Mouse (Mus musculus) kidney, embryonic 14.5 days (tissue): ENCODE measurements around the gene Sdk1. TPM values are rescaled to one million over a fixed set of nuclear protein-coding genes. Genes with fewer than 3 reads are reported as not detected.

Source experiments
- ATAC-seq: fragments of 200-750 bp; cut with Nextera tagmentation; 2 replicates; pipeline ENCODE4 v1.8.0; 2017; ENCODE audit warnings: moderate number of reproducible peaks, mild to moderate bottlenecking, moderate TSS enrichment, moderate library complexity; ENCODE audit not compliant: low FRiP score, low TSS enrichment
- H3K27ac ChIP-seq: fragments of 300-500 bp; sonication (generic); 2 replicates; pipeline ENCODE4 v1.5.1; 2014; ENCODE audit warnings: low read depth, mild to moderate bottlenecking, low read length, moderate library complexity, mixed read lengths
- H3K27me3 ChIP-seq: fragments of 300-500 bp; sonication (generic); 2 replicates; pipeline ENCODE4 v1.6.1; 2014; ENCODE audit warnings: mild to moderate bottlenecking, low read length; ENCODE audit not compliant: control insufficient read depth, insufficient read depth
- H3K36me3 ChIP-seq: fragments of 300-500 bp; sonication (generic); 2 replicates; pipeline ENCODE4 v1.6.1; 2014; ENCODE audit warnings: low read length, mixed read lengths; ENCODE audit not compliant: control insufficient read depth, insufficient read depth
- H3K4me1 ChIP-seq: fragments of 300-500 bp; sonication (generic); 2 replicates; pipeline ENCODE4 v1.6.1; 2014; ENCODE audit warnings: low read length, mixed read lengths; ENCODE audit not compliant: control insufficient read depth, insufficient read depth
- H3K4me2 ChIP-seq: fragments of 300-500 bp; sonication (generic); replicated peaks from 2 replicates; pipeline ENCODE4 v1.6.1; 2014; ENCODE audit warnings: low read depth, mild to moderate bottlenecking, low read length
- H3K4me3 ChIP-seq: fragments of 300-500 bp; sonication (generic); 2 replicates; pipeline ENCODE4 v1.5.1; 2014; ENCODE audit warnings: mild to moderate bottlenecking, low read length
- H3K9ac ChIP-seq: fragments of 300-500 bp; sonication (generic); 2 replicates; pipeline ENCODE4 v1.6.1; 2014; ENCODE audit warnings: low read depth, mild to moderate bottlenecking, low read length, moderate library complexity
- H3K9me3 ChIP-seq: fragments of 300-500 bp; sonication (generic); 2 replicates; pipeline ENCODE4 v1.6.1; 2016; ENCODE audit warnings: low read length; ENCODE audit not compliant: control insufficient read depth
- WGBS: fragments of 180-500 bp; shearing (Covaris S2); extraction: QIAGEN DNeasy Blood & Tissue Kit; methylation state at CpG from one replicate; pipeline ENCODE4 v1.1.7; 2014; 5-methylcytosine and 5-hydroxymethylcytosine counted together
- polyA plus RNA-seq: library from polyadenylated mRNA; unstranded; fragments of >200 nt; fragmentation: Nextera tagmentation; extraction: Ambion mirVana; gene quantifications from 2 replicates; pipeline ENCODE4 v1.2.1, GENCODE M21; 2014

The Sdk1 gene
- polyA plus RNA-seq, 1 experiment from 2014 or later: 2.6 TPM

DNA sequence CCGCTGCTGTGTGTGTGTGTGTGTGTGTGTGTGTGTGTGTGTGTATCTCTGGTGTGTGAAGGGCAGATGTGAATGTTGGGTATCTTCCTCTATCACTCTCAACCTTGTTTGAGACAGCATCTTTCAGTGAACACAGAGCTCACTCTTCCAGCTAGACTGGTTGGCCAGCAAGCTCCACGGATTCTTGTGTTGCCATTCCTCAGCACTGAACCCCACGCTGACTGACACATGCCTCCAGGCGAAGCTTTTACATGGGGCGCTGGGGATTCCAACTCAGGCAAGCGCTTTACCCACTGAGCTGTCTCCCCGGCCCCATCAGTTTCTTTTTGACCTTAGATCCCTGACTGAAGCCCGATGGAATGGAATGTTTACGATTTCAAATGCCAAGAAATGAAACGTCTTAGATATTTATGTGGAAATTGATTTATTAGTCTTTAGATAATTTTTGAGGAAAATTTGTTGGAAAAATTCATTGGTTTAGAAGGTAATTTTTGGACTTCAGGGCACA lies 582.6 kb downstream of the Sdk1 start:
- 64% methylated on average over 10 of the region's 10 CpGs for WGBS
- ATAC-seq: no peak
- Histone ChIP-seq H3K36me3 (no peaks in the 10 kb centered on the region), H3K4me1 (no peaks in the 10 kb centered on the region), H3K4me2 (no peak overlapping the region), H3K4me3 (no peak overlapping the region), H3K27me3 (no peaks in the 10 kb centered on the region), H3K27ac (no peak overlapping the region), H3K9ac (no peak overlapping the region), H3K9me3 (no peaks in the 10 kb centered on the region; the same call in 1 of the 2 replicates)

GRCm38 (mm10) chr5:141824739-141825379 lies 583.6 kb downstream of the Sdk1 start:
- Histone ChIP-seq H3K4me3 (no peak overlapping the region), H3K9ac (no peak overlapping the region), H3K36me3 (no peaks in the 10 kb centered on the region), H3K9me3 (no peaks in the 10 kb centered on the region; the same call in 1 of the 2 replicates), H3K27me3 (no peaks in the 10 kb centered on the region), H3K4me1 (no peaks in the 10 kb centered on the region), H3K4me2 (no peak overlapping the region), H3K27ac (no peak overlapping the region)
- 73% methylated on average over 16 of the region's 16 CpGs for WGBS
- ATAC-seq: no peak

DNA sequence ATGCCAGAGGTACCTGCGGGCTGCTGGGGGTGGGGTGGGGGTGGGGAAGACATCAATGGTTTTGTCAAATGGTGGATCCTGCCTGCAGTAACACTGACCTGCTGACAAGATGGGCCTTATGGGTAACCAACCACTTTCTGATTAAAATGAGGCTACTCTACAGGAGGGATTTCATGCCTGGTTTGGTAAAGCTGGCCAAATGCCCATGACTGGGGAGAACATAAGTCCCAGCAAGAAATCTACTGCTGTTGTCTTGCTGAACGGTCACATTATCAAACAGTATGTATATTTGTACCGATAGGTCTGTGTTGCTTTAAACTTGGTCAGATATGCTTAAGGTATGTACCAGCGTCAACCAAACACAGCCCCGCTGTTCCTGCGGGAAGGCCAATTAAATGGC lies 594.3 kb downstream of the Sdk1 start:
- no peaks in the 10 kb centered on the region for H3K27me3 ChIP-seq
- ATAC-seq: no peak
- no peaks in the 10 kb centered on the region for H3K9me3 ChIP-seq
- H3K4me3 ChIP-seq: no peak overlapping the region
- H3K9ac ChIP-seq: no peak overlapping the region
- no peak overlapping the region for H3K4me2 ChIP-seq
- no peaks in the 10 kb centered on the region for H3K36me3 ChIP-seq
- 38% methylated on average over 6 of the region's 6 CpGs for WGBS
- no peaks in the 10 kb centered on the region for H3K4me1 ChIP-seq
- H3K27ac ChIP-seq: no peak overlapping the region

DNA sequence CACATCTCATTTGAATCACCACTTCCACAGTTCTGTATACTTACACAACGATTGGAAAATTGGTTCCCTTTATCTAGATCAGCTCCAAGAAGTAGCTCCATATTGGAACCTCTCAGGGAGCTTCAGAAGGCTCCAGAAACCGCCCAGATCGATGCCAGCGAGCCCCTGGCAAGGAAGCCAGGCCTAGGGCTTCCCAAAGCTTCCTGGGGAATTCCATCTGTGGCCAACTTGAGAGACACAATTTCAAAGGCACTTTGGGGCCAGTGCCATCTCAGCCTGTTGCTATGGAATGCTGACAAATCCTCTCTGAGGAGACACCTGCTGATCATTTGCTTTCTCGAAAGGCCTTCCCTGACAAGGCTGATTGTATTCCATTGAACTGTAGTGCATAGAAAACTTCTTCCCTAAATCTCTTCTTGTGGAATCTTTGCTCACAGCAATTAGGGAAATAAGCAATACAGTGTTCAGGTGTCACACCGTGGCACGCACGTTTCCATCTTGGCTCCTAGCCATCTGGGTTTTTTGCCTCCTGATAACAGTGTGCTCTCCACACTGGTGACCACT lies 595.7 kb downstream of the Sdk1 start:
- H3K36me3 ChIP-seq: no peaks in the 10 kb centered on the region
- 62% methylated on average over 8 of the region's 8 CpGs for WGBS
- no peaks in the 10 kb centered on the region for H3K9me3 ChIP-seq
- H3K4me2 ChIP-seq: no peak overlapping the region
- H3K27ac ChIP-seq: no peak overlapping the region
- H3K4me1 ChIP-seq: no peaks in the 10 kb centered on the region
- H3K27me3 ChIP-seq: no peaks in the 10 kb centered on the region
- no peak overlapping the region for H3K4me3 ChIP-seq
- H3K9ac ChIP-seq: no peak overlapping the region
- no peak for ATAC-seq

- Histone ChIP-seq H3K4me3 (no peak overlapping the region), H3K9me3 (no peaks in the 10 kb centered on the region), H3K4me2 (no peak overlapping the region), H3K9ac (no peak overlapping the region), H3K27ac (no peak overlapping the region), H3K36me3 (no peaks in the 10 kb centered on the region), H3K4me1 (no peaks in the 10 kb centered on the region), H3K27me3 (no peaks in the 10 kb centered on the region)
- ATAC-seq: no peak
- 83% methylated on average over 4 of the region's 4 CpGs for WGBS
Measured at GRCm38 (mm10) chr5:141844701-141845100, 603.4 kb downstream of the Sdk1 start.

DNA sequence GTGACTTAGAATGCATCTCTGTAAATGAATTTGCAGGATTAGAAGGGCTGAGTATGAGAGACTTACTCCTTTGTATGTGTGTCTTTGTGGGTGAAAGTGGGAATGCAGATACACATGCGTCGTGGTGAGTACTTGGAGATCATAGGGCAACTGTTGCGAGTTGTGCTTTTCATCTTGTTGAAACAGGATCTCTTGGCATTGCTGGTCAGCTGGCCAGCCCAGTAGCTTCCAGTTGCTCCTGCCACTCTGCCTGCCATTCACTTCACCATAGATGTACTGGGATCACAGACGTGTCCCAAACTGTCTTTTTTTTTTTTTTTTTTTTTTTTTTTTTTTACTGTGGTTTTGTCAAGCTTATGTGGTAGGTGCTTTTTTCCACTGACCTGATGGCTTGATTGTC lies 606.4 kb downstream of the Sdk1 start:
- Histone ChIP-seq H3K27me3 (no peaks in the 10 kb centered on the region), H3K4me1 (peaks cover 12% of the 10 kb centered on the region), H3K27ac (no peak overlapping the region), H3K4me3 (no peak overlapping the region), H3K9me3 (no peaks in the 10 kb centered on the region), H3K4me2 (no peak overlapping the region), H3K36me3 (no peaks in the 10 kb centered on the region), H3K9ac (no peak overlapping the region)
- no peak for ATAC-seq
- WGBS: 95% methylated on average over 4 of the region's 4 CpGs

DNA sequence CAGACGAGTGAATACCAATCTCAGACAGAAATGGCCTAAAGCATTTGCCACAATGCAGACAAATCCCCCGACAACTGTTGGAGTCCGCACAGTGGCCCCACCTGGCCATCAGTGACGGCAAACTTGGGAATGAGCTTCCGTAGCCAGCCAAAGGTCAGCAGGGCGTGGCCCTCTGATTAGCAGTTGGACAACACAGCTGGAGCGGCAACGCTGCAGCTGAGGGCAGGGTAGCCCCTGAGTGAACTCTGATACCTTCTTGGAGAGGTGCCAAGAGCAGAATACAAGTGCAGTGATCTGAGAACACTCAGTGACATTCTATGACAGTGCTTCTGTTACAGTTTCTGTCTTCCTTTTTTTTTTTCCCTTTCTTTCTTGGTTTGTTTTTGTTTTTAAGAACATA lies 610.9 kb downstream of the Sdk1 start:
- Histone ChIP-seq H3K27me3 (no peaks in the 10 kb centered on the region), H3K4me1 (peaks cover 21% of the 10 kb centered on the region), H3K4me2 (no peak overlapping the region), H3K9me3 (no peaks in the 10 kb centered on the region), H3K36me3 (no peaks in the 10 kb centered on the region), H3K27ac (no peak overlapping the region), H3K9ac (no peak overlapping the region), H3K4me3 (no peak overlapping the region)
- peak; percentile 74 for ATAC-seq
- WGBS: 20% methylated on average over 8 of the region's 8 CpGs

- Histone ChIP-seq H3K27me3 (no peaks in the 10 kb centered on the region), H3K9ac (no peak overlapping the region), H3K27ac (no peak overlapping the region), H3K4me3 (no peak overlapping the region), H3K4me2 (no peak overlapping the region), H3K9me3 (no peaks in the 10 kb centered on the region), H3K36me3 (no peaks in the 10 kb centered on the region), H3K4me1 (peaks cover 26% of the 10 kb centered on the region)
- 55% methylated on average over 2 of the region's 2 CpGs for WGBS
- peak; percentile 28; the same call in 1 of the 2 replicates for ATAC-seq
Measured at GRCm38 (mm10) chr5:141856447-141856846, 615.2 kb downstream of the Sdk1 start.

- no peaks in the 10 kb centered on the region for H3K27me3 ChIP-seq
- 80% methylated on average over 1 of the region's 1 CpGs for WGBS
- H3K4me1 ChIP-seq: peaks cover 13% of the 10 kb centered on the region; the same call in 1 of the 2 replicates
- H3K4me2 ChIP-seq: no peak overlapping the region
- H3K27ac ChIP-seq: peak overlapping the region; percentile 10; the same call in 1 of the 2 replicates
- H3K36me3 ChIP-seq: no peaks in the 10 kb centered on the region
- H3K9ac ChIP-seq: no peak overlapping the region
- ATAC-seq: peak; percentile 72; the same call in 1 of the 2 replicates
- H3K9me3 ChIP-seq: no peaks in the 10 kb centered on the region
- no peak overlapping the region for H3K4me3 ChIP-seq
Measured at GRCm38 (mm10) chr5:141857781-141858180, 616.5 kb downstream of the Sdk1 start.
